Mouse (Mus musculus) bone marrow macrophage, adult 2 months (primary cell): ENCODE measurements around the gene Nsmf.

ENCODE experiments used
- CTCF ChIP-seq: IDR thresholded peaks from 2 replicates; pipeline ENCODE4 v1.5.1; 2012; ENCODE audit warnings: low read depth, mild to moderate bottlenecking, low read length, moderate library complexity
- POLR2A ChIP-seq: IDR thresholded peaks from 2 replicates; pipeline ENCODE4 v1.6.1; 2012; ENCODE audit warnings: mild to moderate bottlenecking, low read depth, low read length, borderline replicate concordance

GRCm38 (mm10) chr2:25064285-25064684 lies 10.1 kb downstream of the Nsmf start:
- no peak for TF ChIP-seq POLR2A
- TF ChIP-seq CTCF: no peak
